Mouse (Mus musculus): ENCODE data around the gene Tmem131l. TPM values are rescaled to one million over a fixed set of nuclear protein-coding genes. Genes with fewer than 3 reads are reported as not detected.

Tmem131l gene
- polyA plus RNA-seq, 1 experiment, result 9.2 TPM

GRCm38 (mm10) chr3:83984379-83984778 is 55.6 kb downstream of the Tmem131l start:
- Histone ChIP-seq H3K4me1 (ENCODE audit: control insufficient read depth, insufficient read depth, low read length) (no peaks in the 10 kb centered on the region), H3K4me3 (replicated peaks; ENCODE audit: insufficient read depth, low read depth, low read length) (no peak overlapping the region), H3K27ac (ENCODE audit: insufficient read depth, low read length) (no peak overlapping the region), H3K27me3 (ENCODE audit: control insufficient read depth, insufficient read depth, low read length) (no peaks in the 10 kb centered on the region)
- DNase-seq, result no peak
- 74% methylated on average over 4 of the region's 4 CpGs for WGBS
- TF ChIP-seq POLR2A (IDR thresholded peaks at IDR 0.05; ENCODE audit: borderline replicate concordance, insufficient read depth, low read length) (no peak), CTCF (IDR thresholded peaks at IDR 0.05; ENCODE audit: borderline replicate concordance, insufficient read depth, low read depth, low read length) (no peak)

- Histone ChIP-seq H3K27ac (ENCODE audit: insufficient read depth, low read length) (no peak overlapping the region), H3K27me3 (ENCODE audit: control insufficient read depth, insufficient read depth, low read length) (no peaks in the 10 kb centered on the region), H3K4me3 (replicated peaks; ENCODE audit: insufficient read depth, low read depth, low read length) (no peak overlapping the region), H3K4me1 (ENCODE audit: control insufficient read depth, insufficient read depth, low read length) (no peaks in the 10 kb centered on the region)
- no peak for TF ChIP-seq CTCF (IDR thresholded peaks at IDR 0.05; ENCODE audit: borderline replicate concordance, insufficient read depth, low read depth, low read length)
- no peak for TF ChIP-seq POLR2A (IDR thresholded peaks at IDR 0.05; ENCODE audit: borderline replicate concordance, insufficient read depth, low read length)
- 77% methylated on average over 4 of the region's 4 CpGs for WGBS
- DNase-seq, result no peak
Observed at GRCm38 (mm10) chr3:83982821-83983220, 57.2 kb downstream of the Tmem131l start.

DNA sequence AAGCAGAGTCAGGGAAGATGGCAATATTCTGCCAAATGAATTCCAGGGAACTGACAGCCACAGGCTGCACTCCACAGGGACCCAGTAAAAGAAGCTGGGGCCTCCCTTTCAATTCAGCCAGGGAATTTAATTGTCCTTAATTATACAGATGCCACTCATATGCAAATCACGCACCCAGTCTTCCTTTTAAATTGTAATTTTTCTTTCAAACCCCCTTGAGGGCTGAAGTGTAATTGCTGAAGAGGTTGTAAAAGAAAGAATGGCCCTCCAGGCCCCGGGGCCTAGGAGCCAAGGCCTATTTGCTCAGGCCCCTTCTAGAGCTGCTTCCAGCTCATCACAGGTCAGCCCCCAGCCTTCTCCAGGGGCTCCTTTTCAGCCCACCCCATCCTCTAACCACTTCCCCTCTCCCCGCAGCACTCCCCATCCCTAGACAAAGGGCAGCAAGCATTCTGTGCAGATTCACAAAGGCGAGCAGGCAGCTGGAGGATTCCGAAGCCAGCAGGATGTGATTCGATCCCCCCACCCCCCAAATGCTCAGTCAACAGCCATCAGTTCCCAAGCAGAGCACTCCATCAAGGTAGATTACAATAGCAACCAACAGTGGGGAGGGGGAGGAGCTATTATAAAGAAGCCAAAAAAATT is 59.6 kb downstream of the Tmem131l start:
- H3K27ac ChIP-seq (ENCODE audit: insufficient read depth, low read length), result no peak overlapping the region

DNA sequence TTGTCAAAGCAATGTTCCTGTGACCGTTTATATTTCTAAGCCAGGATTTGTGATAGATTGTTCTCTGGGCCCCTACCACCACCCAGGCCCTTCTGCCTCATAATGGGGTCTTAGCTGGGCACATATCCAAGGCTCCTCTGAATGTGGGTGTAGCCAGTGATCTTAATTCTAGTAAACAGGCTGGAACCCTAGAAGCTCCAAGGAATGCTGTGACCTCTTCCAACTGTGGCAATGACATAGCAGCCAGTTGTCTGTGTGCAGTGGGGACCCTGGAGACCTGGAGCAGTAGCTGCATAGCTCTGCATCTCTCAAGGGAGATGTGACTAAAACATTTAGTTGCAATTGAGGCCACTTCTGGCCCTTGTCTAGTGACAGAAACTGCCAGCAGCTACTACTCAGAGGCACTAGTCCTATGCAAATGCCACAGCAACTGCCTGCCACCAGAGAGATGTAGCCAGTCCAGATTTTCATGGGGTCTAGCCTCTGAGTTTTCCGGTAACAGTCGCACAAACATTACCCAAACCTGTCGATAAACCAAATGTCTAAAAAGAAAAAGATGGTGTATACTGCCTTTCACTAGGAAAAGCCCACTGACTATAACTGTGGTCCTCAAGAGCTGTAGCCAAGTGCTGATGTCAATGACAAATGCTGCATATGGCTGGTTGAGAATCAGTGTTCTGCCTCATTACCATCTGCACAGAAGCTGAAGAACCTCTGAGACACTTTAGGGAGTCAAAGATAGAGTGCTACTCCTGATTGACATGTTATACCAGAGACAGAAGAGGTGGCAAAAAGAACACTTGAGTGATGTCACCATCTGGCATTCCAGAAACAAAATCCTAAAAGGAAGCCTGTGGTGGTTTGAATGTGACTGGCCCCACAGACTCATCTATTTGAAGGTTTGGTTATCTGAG is 61.2 kb downstream of the Tmem131l start:
- H3K4me3 ChIP-seq (replicated peaks; ENCODE audit: insufficient read depth, low read depth, low read length), result no peak overlapping the region
- H3K4me1 ChIP-seq (ENCODE audit: control insufficient read depth, insufficient read depth, low read length), result no peaks in the 10 kb centered on the region
- no peak overlapping the region for H3K27ac ChIP-seq (ENCODE audit: insufficient read depth, low read length)
- WGBS, result 76% methylated on average over 4 of the region's 4 CpGs
- no peak for DNase-seq
- TF ChIP-seq CTCF (IDR thresholded peaks at IDR 0.05; ENCODE audit: borderline replicate concordance, insufficient read depth, low read depth, low read length), result no peak
- no peak for TF ChIP-seq POLR2A (IDR thresholded peaks at IDR 0.05; ENCODE audit: borderline replicate concordance, insufficient read depth, low read length)
- H3K27me3 ChIP-seq (ENCODE audit: control insufficient read depth, insufficient read depth, low read length), result no peaks in the 10 kb centered on the region

More for the DNA sequence above, 59.6 kb downstream of the Tmem131l start:
- TF ChIP-seq POLR2A (IDR thresholded peaks at IDR 0.05; ENCODE audit: borderline replicate concordance, insufficient read depth, low read length) (no peak), CTCF (IDR thresholded peaks at IDR 0.05; ENCODE audit: borderline replicate concordance, insufficient read depth, low read depth, low read length) (no peak)
- no peaks in the 10 kb centered on the region for H3K27me3 ChIP-seq (ENCODE audit: control insufficient read depth, insufficient read depth, low read length)
- H3K4me3 ChIP-seq (replicated peaks; ENCODE audit: insufficient read depth, low read depth, low read length), result no peak overlapping the region
- 69% methylated on average over 6 of the region's 6 CpGs for WGBS
- DNase-seq, result no peak
- no peaks in the 10 kb centered on the region for H3K4me1 ChIP-seq (ENCODE audit: control insufficient read depth, insufficient read depth, low read length)

DNA sequence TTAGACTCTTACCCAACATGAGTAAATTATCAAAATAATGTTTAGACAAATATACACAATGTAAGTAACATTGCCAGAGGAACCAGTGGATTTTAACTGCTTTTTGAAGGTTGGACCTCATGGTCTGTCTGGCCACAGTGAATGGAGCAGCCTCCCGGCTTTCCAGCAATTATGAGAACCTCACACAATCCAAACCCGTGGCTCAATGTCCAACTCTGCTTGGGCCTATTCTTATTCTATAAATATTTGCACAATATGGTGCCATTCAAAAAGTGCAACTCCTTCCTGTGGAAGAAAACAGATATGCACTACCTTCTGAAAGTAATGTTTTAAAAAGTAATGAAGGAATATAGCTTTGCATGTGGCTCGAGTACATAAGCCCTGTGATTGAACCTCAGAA is 62.2 kb downstream of the Tmem131l start:
- DNase-seq, result no peak
- Histone ChIP-seq H3K27ac (ENCODE audit: insufficient read depth, low read length) (no peak overlapping the region), H3K27me3 (ENCODE audit: control insufficient read depth, insufficient read depth, low read length) (no peaks in the 10 kb centered on the region), H3K4me3 (replicated peaks; ENCODE audit: insufficient read depth, low read depth, low read length) (no peak overlapping the region), H3K4me1 (ENCODE audit: control insufficient read depth, insufficient read depth, low read length) (no peaks in the 10 kb centered on the region)
- WGBS, result 79% methylated on average over 3 of the region's 3 CpGs
- TF ChIP-seq POLR2A (IDR thresholded peaks at IDR 0.05; ENCODE audit: borderline replicate concordance, insufficient read depth, low read length) (no peak), CTCF (IDR thresholded peaks at IDR 0.05; ENCODE audit: borderline replicate concordance, insufficient read depth, low read depth, low read length) (no peak)

- H3K27me3 ChIP-seq (ENCODE audit: control insufficient read depth, insufficient read depth, low read length), result no peaks in the 10 kb centered on the region
- no peak overlapping the region for H3K27ac ChIP-seq (ENCODE audit: insufficient read depth, low read length)
- DNase-seq, result no peak
- no peaks in the 10 kb centered on the region for H3K4me1 ChIP-seq (ENCODE audit: control insufficient read depth, insufficient read depth, low read length)
- 55% methylated on average over 3 of the region's 3 CpGs for WGBS
- H3K4me3 ChIP-seq (replicated peaks; ENCODE audit: insufficient read depth, low read depth, low read length), result no peak overlapping the region
- no peak for TF ChIP-seq POLR2A (IDR thresholded peaks at IDR 0.05; ENCODE audit: borderline replicate concordance, insufficient read depth, low read length)
- TF ChIP-seq CTCF (IDR thresholded peaks at IDR 0.05; ENCODE audit: borderline replicate concordance, insufficient read depth, low read depth, low read length), result no peak
Observed at GRCm38 (mm10) chr3:83976161-83976560, 63.8 kb downstream of the Tmem131l start.

GRCm38 (mm10) chr3:83973339-83973738 is 66.6 kb downstream of the Tmem131l start:
- no peak overlapping the region for H3K4me3 ChIP-seq (replicated peaks; ENCODE audit: insufficient read depth, low read depth, low read length)
- no peak for DNase-seq
- H3K27ac ChIP-seq (ENCODE audit: insufficient read depth, low read length), result no peak overlapping the region
- no peaks in the 10 kb centered on the region; the same call in 1 of the 2 replicates for H3K4me1 ChIP-seq (ENCODE audit: control insufficient read depth, insufficient read depth, low read length)
- TF ChIP-seq POLR2A (IDR thresholded peaks at IDR 0.05; ENCODE audit: borderline replicate concordance, insufficient read depth, low read length) (no peak), CTCF (IDR thresholded peaks at IDR 0.05; ENCODE audit: borderline replicate concordance, insufficient read depth, low read depth, low read length) (no peak)
- WGBS, result 65% methylated on average over 2 of the region's 2 CpGs
- H3K27me3 ChIP-seq (ENCODE audit: control insufficient read depth, insufficient read depth, low read length), result no peaks in the 10 kb centered on the region

Measured in cerebellum, adult 2 months (tissue).